ENCODE assay signal across 17 mouse cellular contexts in genomic region chr15:84483622-84484021, GRCm38 (mm10). TPM values are rescaled to one million over a fixed set of nuclear protein-coding genes. Genes with fewer than 3 reads are reported as not detected.
DNase-seq lines count a peak whose midpoint lies in the region; ATAC-seq and TF ChIP-seq lines count a peak whose summit lies in the region.
"Had no signal": no experiment of that assay in that cellular context is flagged by ENCODE, and none has a peak within 500 bp of the region (broad histone marks: within the 10 kb centered on the region; RNA-seq: fewer than 3 reads in every experiment).

No protein-coding gene starts in this region.

- peaks cover 63% of the 10 kb centered on the region for H3K27me3 ChIP-seq in heart, embryonic 10.5 days (ENCODE audit: insufficient read depth, poor library complexity, severe bottlenecking)
- H3K27me3 ChIP-seq in intestine, embryonic 16.5 days (replicated peaks; ENCODE audit: control insufficient read depth, insufficient read depth, low read length), result no peaks in the 10 kb centered on the region
- 0 out of 2 replicates have a peak, but pooled peaks cover 4% of the 10 kb centered on the region for H3K27me3 ChIP-seq in kidney, embryonic 16.5 days (ENCODE audit: insufficient read depth, low read length)
- no peaks in the 10 kb centered on the region for H3K27me3 ChIP-seq in liver, embryonic 13.5 days
- H3K27me3 ChIP-seq: midbrain, embryonic 15.5 days; neural tube, embryonic 12.5 days had no signal

- no peak overlapping the region; the same call in 1 of the 2 replicates for H3K9ac ChIP-seq in intestine, embryonic 16.5 days (ENCODE audit: low read depth, low read length)
- peak overlapping the region; percentile 34; the same call in 1 of the 2 replicates for H3K9ac ChIP-seq in kidney, embryonic 16.5 days (replicated peaks; ENCODE audit: low read length)
- H3K9ac ChIP-seq in liver, embryonic 13.5 days, result no peak overlapping the region
- H3K9ac ChIP-seq: embryonic facial prominence, embryonic 12.5 days; forebrain, embryonic 13.5 days; midbrain, embryonic 15.5 days; neural tube, embryonic 12.5 days had no signal

- no peak overlapping the region for H3K4me2 ChIP-seq in intestine, embryonic 16.5 days (ENCODE audit: low read depth, low read length)
- H3K4me2 ChIP-seq in kidney, embryonic 16.5 days (replicated peaks; ENCODE audit: low read depth, low read length), result 0 out of 2 replicates have a peak overlapping the region, but pooled peaks have one; percentile 13
- 0 out of 2 replicates have a peak overlapping the region, but pooled peaks have one; percentile 17 for H3K4me2 ChIP-seq in liver, embryonic 13.5 days
- H3K4me2 ChIP-seq: embryonic facial prominence, embryonic 12.5 days; forebrain, embryonic 13.5 days; limb, embryonic 13.5 days; midbrain, embryonic 15.5 days; neural tube, embryonic 12.5 days had no signal

- WGBS in heart, embryonic 10.5 days, result 60% methylated on average over 5 of the region's 5 CpGs
- WGBS in intestine, embryonic 16.5 days, result 54% methylated on average over 5 of the region's 5 CpGs
- 15% methylated on average over 5 of the region's 5 CpGs for WGBS in kidney, embryonic 16.5 days
- 44% methylated on average over 5 of the region's 5 CpGs for WGBS in liver, embryonic 13.5 days (ENCODE audit: insufficient replicate concordance)

- no peaks in the 10 kb centered on the region for H3K36me3 ChIP-seq in heart, embryonic 10.5 days
- no peaks in the 10 kb centered on the region for H3K36me3 ChIP-seq in intestine, embryonic 16.5 days (ENCODE audit: control insufficient read depth, insufficient read depth, low read length)
- H3K36me3 ChIP-seq in kidney, embryonic 16.5 days (ENCODE audit: insufficient read depth, low read length), result no peaks in the 10 kb centered on the region
- H3K36me3 ChIP-seq in liver, embryonic 13.5 days, result no peaks in the 10 kb centered on the region
- H3K36me3 ChIP-seq: embryonic facial prominence, embryonic 12.5 days; G1E; limb, embryonic 13.5 days; midbrain, embryonic 15.5 days; neural tube, embryonic 12.5 days had no signal

- DNase-seq in heart, embryonic 10.5 days (ENCODE audit: low spot score), result no peak
- no peak for DNase-seq in heart, postnatal 10 days
- DNase-seq in liver, embryonic 13.5 days, result no peak
- DNase-seq in left cerebral cortex, adult 2 months (ENCODE audit: extremely low spot score in 1 of 2, low spot score in 2 of 2), result no peak
- DNase-seq in gastrocnemius, postnatal 36 days, result no peak
- DNase-seq in frontal cortex, postnatal 25 days (ENCODE audit: low spot score in 2 of 2), result no peak
- DNase-seq: cerebellum, adult 8-10 months; gastrocnemius, adult 2 months had no signal

- no peak for TF ChIP-seq CTCF in left cerebral cortex, adult 2 months (IDR thresholded peaks at IDR 0.05)

- no peak overlapping the region for H3K4me3 ChIP-seq in heart, embryonic 10.5 days
- no peak overlapping the region for H3K4me3 ChIP-seq in intestine, embryonic 16.5 days (ENCODE audit: low read length)
- no peak overlapping the region for H3K4me3 ChIP-seq in kidney, embryonic 16.5 days (ENCODE audit: low read length)
- H3K4me3 ChIP-seq in liver, embryonic 13.5 days (replicated peaks), result no peak overlapping the region
- no peak overlapping the region for H3K4me3 ChIP-seq in left cerebral cortex, adult 2 months
- H3K4me3 ChIP-seq: embryonic facial prominence, embryonic 12.5 days; forebrain, embryonic 13.5 days; gastrocnemius, adult 2 months; limb, embryonic 13.5 days; midbrain, embryonic 15.5 days; neural tube, embryonic 12.5 days had no signal

- 0 out of 2 replicates have a peak overlapping the region, but pooled peaks have one; percentile 2 for H3K27ac ChIP-seq in heart, embryonic 10.5 days
- H3K27ac ChIP-seq in intestine, embryonic 16.5 days (ENCODE audit: low read length), result no peak overlapping the region
- H3K27ac ChIP-seq in kidney, embryonic 16.5 days (ENCODE audit: low read length), result 0 out of 2 replicates have a peak overlapping the region, but pooled peaks have one; percentile 48
- no peak overlapping the region for H3K27ac ChIP-seq in liver, embryonic 13.5 days
- no peak overlapping the region for H3K27ac ChIP-seq in left cerebral cortex, adult 2 months
- H3K27ac ChIP-seq: embryonic facial prominence, embryonic 12.5 days; forebrain, embryonic 13.5 days; gastrocnemius, adult 2 months; limb, embryonic 13.5 days; midbrain, embryonic 15.5 days; neural tube, embryonic 12.5 days had no signal

- intact Hi-C loops in heart, postnatal 10 days (cut with DNase I), result no loop called here
- intact Hi-C loops in left cerebral cortex, adult 2 months (cut with DNase I), result no loop called here
- intact Hi-C loops in gastrocnemius, postnatal 36 days (cut with DNase I), result no loop called here

- H3K9me3 ChIP-seq in heart, embryonic 10.5 days, result 0 out of 2 replicates have a peak, but pooled peaks cover 3% of the 10 kb centered on the region
- no peaks in the 10 kb centered on the region; the same call in 1 of the 2 replicates for H3K9me3 ChIP-seq in intestine, embryonic 16.5 days (ENCODE audit: control insufficient read depth, low read length)
- no peaks in the 10 kb centered on the region for H3K9me3 ChIP-seq in kidney, embryonic 16.5 days (ENCODE audit: low read length)
- no peaks in the 10 kb centered on the region for H3K9me3 ChIP-seq in liver, embryonic 13.5 days (replicated peaks)
- H3K9me3 ChIP-seq: embryonic facial prominence, embryonic 12.5 days; forebrain, embryonic 13.5 days; midbrain, embryonic 15.5 days; neural tube, embryonic 12.5 days had no signal

- peaks cover 11% of the 10 kb centered on the region; the same call in 1 of the 2 replicates for H3K4me1 ChIP-seq in heart, embryonic 10.5 days
- H3K4me1 ChIP-seq in intestine, embryonic 16.5 days (ENCODE audit: control insufficient read depth, insufficient read depth, low read length), result peaks cover 10% of the 10 kb centered on the region; the same call in 1 of the 2 replicates
- peaks cover 44% of the 10 kb centered on the region for H3K4me1 ChIP-seq in kidney, embryonic 16.5 days (ENCODE audit: insufficient read depth, low read length)
- peaks cover 12% of the 10 kb centered on the region for H3K4me1 ChIP-seq in liver, embryonic 13.5 days (replicated peaks)

- peak; percentile 36; the same call in 1 of the 2 replicates for ATAC-seq in intestine, embryonic 16.5 days
- ATAC-seq in kidney, embryonic 16.5 days (ENCODE audit: low FRiP score, low TSS enrichment), result peak; percentile 73; the same call in 1 of the 2 replicates
- peak; percentile 51; the same call in 1 of the 2 replicates for ATAC-seq in liver, embryonic 13.5 days (ENCODE audit: low read depth)

RNA-seq across cellular contexts. Expression of gene Shisal1, which starts 36.7 kb away (rescaled TPM):
- polyA plus RNA-seq in heart, embryonic 10.5 days (2016; fragmentation: Nextera tagmentation; extraction: Ambion mirVana), result 0.30 and 0.40 TPM in 2 replicates
- 1 to 10 TPM; 2.2 to 2.3 TPM for total RNA-seq in heart, postnatal 10 days (2021)
- 0.77 and 0.93 TPM in 2 replicates for polyA plus RNA-seq in intestine, embryonic 16.5 days (2015; fragmentation: Nextera tagmentation; extraction: Ambion mirVana)
- 1.9 and 2.0 TPM in 2 replicates for polyA plus RNA-seq in kidney, embryonic 16.5 days (2015; fragmentation: Nextera tagmentation; extraction: Ambion mirVana)
- 0.08 and 0.14 TPM in 2 replicates for polyA plus RNA-seq in liver, embryonic 13.5 days (2015; fragmentation: Nextera tagmentation; extraction: Ambion mirVana)
- 10 to 100 TPM; 40.5 to 48.2 TPM for total RNA-seq in left cerebral cortex, adult 2 months (2021)
- under 1 TPM; 0.43 to 0.74 TPM for total RNA-seq in gastrocnemius, postnatal 36 days (2021)
- polyA plus RNA-seq: C2C12, G1E had no signal

Comparison
In these comparisons a context has a peak if more than half of its experiments do, and no peak if none do; other contexts are left out.
1. H3K27ac ChIP-seq: peak in heart, embryonic 10.5 days (single experiment) and kidney, embryonic 16.5 days (single experiment); none in intestine, embryonic 16.5 days (single experiment), liver, embryonic 13.5 days (single experiment) and left cerebral cortex, adult 2 months (single experiment).
2. Peak in every context shown above with its lines, with median percentiles within 50 percentile points of each other: ATAC-seq.